Mouse (Mus musculus) intestine, embryonic 15.5 days (tissue): ENCODE measurements around the gene Chrng. TPM values are rescaled to one million over a fixed set of nuclear protein-coding genes. Genes with fewer than 3 reads are reported as not detected.

Source experiments
- ATAC-seq: fragments of 200-750 bp; cut with Nextera tagmentation; 2 replicates; pipeline ENCODE4 v1.8.0; 2017; ENCODE audit warnings: moderate TSS enrichment, moderate library complexity
- H3K27ac ChIP-seq: fragments of 300-500 bp; sonication (generic); 2 replicates; pipeline ENCODE4 v1.5.1; 2015; ENCODE audit warnings: mild to moderate bottlenecking, inconsistent platforms
- H3K27me3 ChIP-seq: fragments of 300-500 bp; sonication (generic); replicated peaks from 2 replicates; pipeline ENCODE4 v1.6.1; 2015; ENCODE audit warnings: inconsistent platforms
- H3K36me3 ChIP-seq: fragments of 300-500 bp; sonication (generic); 2 replicates; pipeline ENCODE4 v1.6.1; 2015; ENCODE audit warnings: inconsistent platforms
- H3K4me1 ChIP-seq: fragments of 300-500 bp; sonication (generic); replicated peaks from 2 replicates; pipeline ENCODE4 v1.6.1; 2015; ENCODE audit warnings: inconsistent platforms
- H3K4me2 ChIP-seq: fragments of 300-500 bp; sonication (generic); replicated peaks from 2 replicates; pipeline ENCODE4 v1.6.1; 2015; ENCODE audit warnings: mild to moderate bottlenecking, inconsistent platforms
- H3K4me3 ChIP-seq: fragments of 300-500 bp; sonication (generic); replicated peaks from 2 replicates; pipeline ENCODE4 v1.5.1; 2015; ENCODE audit warnings: inconsistent platforms
- H3K9ac ChIP-seq: fragments of 300-500 bp; sonication (generic); 2 replicates; pipeline ENCODE4 v1.6.1; 2015; ENCODE audit warnings: inconsistent platforms
- H3K9me3 ChIP-seq: fragments of 300-500 bp; sonication (generic); 2 replicates; pipeline ENCODE4 v1.6.1; 2016; ENCODE audit warnings: inconsistent platforms
- WGBS: fragments of 180-500 bp; shearing (Covaris S2); methylation state at CpG from one replicate; pipeline ENCODE4 v1.1.7; 2015; 5-methylcytosine and 5-hydroxymethylcytosine counted together
- polyA plus RNA-seq: library from polyadenylated mRNA; unstranded; fragments of >200 nt; fragmentation: Nextera tagmentation; extraction: Ambion mirVana; gene quantifications from 2 replicates; pipeline ENCODE4 v1.2.1, GENCODE M21; 2015

The Chrng gene
- 0.18 TPM in 1 of 2 replicates, not detected in the other for polyA plus RNA-seq

DNA sequence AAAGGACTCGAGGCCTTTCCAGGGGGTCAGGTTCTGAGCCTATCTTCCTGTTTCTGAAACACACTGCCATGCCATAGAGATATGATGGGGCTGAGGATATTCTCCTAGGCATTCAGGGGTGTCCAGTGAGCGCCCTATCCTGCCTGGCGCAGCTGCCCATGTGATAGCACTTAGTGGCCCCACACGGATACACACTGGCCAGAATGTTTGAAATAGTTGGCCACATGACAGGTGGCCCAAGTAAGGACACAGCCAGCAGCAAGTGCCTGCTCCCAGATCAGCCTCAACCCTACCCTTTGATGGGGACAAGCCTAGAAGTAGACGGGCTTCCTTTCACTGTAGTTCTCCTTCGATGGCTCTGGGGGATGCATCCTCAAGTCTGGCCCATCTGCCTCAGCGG is at the start of gene Chrng:
Gene Chrng (plus strand): TSS at position 193 of the 400 bp plus-strand sequence.
- no peak for ATAC-seq

DNA sequence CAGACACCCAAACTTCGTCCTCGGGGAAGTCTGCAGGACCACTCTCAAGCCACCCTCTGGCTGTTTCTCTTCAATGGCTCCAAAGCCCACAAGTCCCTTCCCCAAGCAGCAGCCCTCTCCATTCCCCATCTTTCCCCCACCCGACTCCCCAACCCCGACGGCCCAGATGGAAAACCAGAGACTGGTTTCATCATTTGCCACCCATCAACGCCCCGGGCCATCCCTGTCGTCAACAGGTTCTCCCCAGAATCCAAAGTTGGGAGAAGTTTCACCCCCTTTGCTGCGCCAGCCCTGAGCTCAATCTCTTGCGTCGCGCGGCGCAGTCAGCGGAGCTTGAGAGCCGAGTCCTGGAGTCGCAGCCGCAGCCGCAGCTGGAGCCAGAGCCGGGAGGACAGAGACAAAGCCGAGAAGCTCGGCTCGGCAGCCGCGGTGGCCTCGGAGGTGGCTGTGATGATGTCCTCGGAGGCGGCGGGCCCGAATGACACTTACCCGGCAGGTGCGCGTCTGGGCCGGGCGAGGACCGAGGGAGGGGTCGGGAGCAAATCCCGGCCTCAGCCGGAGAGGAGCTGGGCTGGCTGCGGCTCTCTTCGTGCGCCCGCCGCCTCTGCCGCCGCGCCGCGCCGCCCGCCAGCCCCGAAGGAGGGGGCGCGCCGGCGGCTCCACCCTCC is 48.8 kb upstream of the Chrng start:
- WGBS = under 1% methylated on average over 49 of the region's 56 CpGs
- 0 out of 2 replicates have a peak, but pooled peaks have one; percentile 13 for ATAC-seq

More for the DNA sequence above, at the start of gene Chrng:
- H3K36me3 ChIP-seq = no peaks in the 10 kb centered on the region
- H3K27ac ChIP-seq = no peak within 1 kb of the TSS
- peaks cover 19% of the 10 kb centered on the region for H3K27me3 ChIP-seq
- H3K9me3 ChIP-seq = no peaks in the 10 kb centered on the region
- no peak within 1 kb of the TSS for H3K4me3 ChIP-seq
- WGBS = 88% methylated on average over 7 of the region's 7 CpGs
- no peak within 1 kb of the TSS for H3K4me2 ChIP-seq
- H3K4me1 ChIP-seq = 0 out of 2 replicates have a peak, but pooled peaks cover 2% of the 10 kb centered on the region
- no peak within 1 kb of the TSS for H3K9ac ChIP-seq

DNA sequence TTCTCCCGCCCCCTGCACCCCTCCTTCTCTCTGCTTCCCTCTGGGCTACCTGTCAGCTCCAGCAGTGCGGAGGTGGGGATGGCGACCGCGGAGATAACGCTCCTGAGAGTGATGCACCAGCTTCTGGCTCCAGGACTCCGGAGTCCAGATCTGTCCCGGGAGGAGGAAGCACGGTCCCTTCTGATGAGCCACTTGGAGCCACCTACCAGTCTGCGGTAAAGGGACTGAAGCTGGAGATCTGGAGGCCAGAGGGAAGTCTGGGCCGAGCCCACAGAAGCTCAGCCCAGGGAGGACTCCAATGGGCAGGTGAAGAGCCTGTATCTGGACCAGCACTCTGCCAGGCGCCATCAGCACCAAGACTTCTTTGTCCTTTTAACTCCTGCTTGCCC is 48.3 kb upstream of the Chrng start, which contains the start of gene Ecel1:
Gene Ecel1 (minus strand): TSS at position 323 of the 389 bp plus-strand sequence.
- peaks cover 25% of the 10 kb centered on the region for H3K4me1 ChIP-seq
- WGBS = 4% methylated on average over 12 of the region's 12 CpGs
- peak within 1 kb of the TSS; percentile 30 for H3K4me3 ChIP-seq
- H3K9me3 ChIP-seq = no peaks in the 10 kb centered on the region
- no peak for ATAC-seq
- no peak within 1 kb of the TSS for H3K27ac ChIP-seq
- H3K36me3 ChIP-seq = no peaks in the 10 kb centered on the region
- peak within 1 kb of the TSS; percentile 69 for H3K4me2 ChIP-seq
- H3K27me3 ChIP-seq = peaks cover 84% of the 10 kb centered on the region
- H3K9ac ChIP-seq = no peak within 1 kb of the TSS

More for the DNA sequence above, 48.8 kb upstream of the Chrng start:
- Histone ChIP-seq H3K4me1 (peaks cover 25% of the 10 kb centered on the region), H3K4me2 (peak overlapping the region; percentile 69), H3K27me3 (peaks cover 90% of the 10 kb centered on the region), H3K36me3 (no peaks in the 10 kb centered on the region), H3K4me3 (peak overlapping the region; percentile 30), H3K27ac (no peak overlapping the region), H3K9ac (no peak overlapping the region), H3K9me3 (no peaks in the 10 kb centered on the region)

DNA sequence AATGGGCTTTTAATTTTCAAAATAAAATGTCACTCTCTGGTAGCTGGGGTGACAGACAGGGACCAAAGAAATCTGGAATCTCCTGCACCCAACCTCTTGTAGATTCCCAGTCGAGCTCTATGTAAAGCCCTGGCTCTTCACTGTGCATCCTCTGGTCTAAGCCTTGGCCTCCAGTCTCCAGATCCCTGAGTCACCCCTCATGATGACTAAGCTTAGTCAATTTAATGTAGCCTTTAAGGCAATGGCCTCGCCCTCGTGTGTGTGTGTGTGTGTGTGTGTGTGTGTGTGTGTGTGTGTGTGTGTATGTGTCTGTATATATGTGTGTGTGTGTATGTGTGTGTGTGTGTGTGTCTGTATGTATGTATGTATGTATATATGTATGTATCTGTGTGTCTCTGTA is 45.1 kb upstream of the Chrng start:
- Histone ChIP-seq H3K4me3 (no peak overlapping the region), H3K36me3 (no peaks in the 10 kb centered on the region), H3K27me3 (peaks cover 52% of the 10 kb centered on the region), H3K4me1 (peaks cover 16% of the 10 kb centered on the region), H3K9ac (no peak overlapping the region), H3K9me3 (no peaks in the 10 kb centered on the region), H3K27ac (no peak overlapping the region), H3K4me2 (no peak overlapping the region)
- ATAC-seq = no peak
- 74% methylated on average over 3 of the region's 3 CpGs for WGBS

DNA sequence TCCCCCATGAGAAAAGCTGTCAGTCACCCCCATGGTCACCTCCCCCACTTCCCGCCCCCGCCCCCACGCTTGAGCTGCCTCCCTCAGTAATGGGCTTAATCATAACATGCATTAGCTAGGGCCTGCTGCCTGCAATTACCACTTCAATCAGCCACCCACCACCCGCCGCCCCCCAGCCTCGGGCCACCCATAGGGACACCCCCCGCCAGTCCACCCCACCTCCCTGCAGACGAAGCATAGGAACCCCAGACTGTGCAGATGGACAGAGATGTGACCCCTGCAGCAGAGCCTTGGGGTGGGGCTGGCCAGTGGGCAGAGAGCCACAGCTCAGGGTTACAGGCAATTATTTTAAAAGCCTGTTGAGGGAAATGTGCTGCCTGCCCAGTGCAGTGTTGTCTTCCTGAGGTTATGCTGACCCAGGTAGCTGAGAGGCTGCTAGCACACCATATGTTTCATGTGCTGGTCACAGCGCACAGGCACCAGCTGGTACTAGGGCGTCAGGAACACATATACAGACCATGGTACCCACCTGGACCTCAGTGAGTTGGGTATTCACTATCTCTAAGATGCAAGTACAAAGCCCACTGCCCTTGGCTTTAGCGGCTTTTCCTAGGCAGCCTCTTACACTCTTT is 40.2 kb upstream of the Chrng start:
- Histone ChIP-seq H3K27ac (no peak overlapping the region), H3K4me1 (no peaks in the 10 kb centered on the region), H3K9me3 (no peaks in the 10 kb centered on the region), H3K9ac (no peak overlapping the region), H3K4me3 (no peak overlapping the region), H3K4me2 (no peak overlapping the region), H3K27me3 (peaks cover 25% of the 10 kb centered on the region), H3K36me3 (no peaks in the 10 kb centered on the region)
- WGBS = 21% methylated on average over 11 of the region's 11 CpGs
- no peak for ATAC-seq

DNA sequence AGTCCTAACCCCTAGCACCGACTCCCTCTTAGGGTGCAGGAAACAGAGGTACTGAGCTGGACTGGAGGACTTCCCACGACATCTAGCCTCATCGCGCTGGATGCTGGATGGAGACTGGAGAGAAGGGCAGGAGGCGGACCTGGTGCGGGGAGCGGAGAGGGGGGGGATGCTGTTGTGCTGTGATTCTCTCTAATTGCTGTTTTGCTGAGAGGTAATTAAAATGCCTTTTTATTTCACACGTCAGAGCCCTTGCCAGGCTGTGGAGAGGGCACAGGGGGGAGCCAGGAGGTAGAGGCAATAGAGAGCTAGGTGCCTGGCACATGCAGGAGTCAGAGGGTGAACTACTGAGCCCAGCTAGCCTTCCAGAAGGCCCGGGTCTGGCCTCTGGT is 39.7 kb upstream of the Chrng start:
- no peaks in the 10 kb centered on the region for H3K4me1 ChIP-seq
- H3K9ac ChIP-seq = no peak overlapping the region
- H3K27me3 ChIP-seq = peaks cover 30% of the 10 kb centered on the region
- no peak overlapping the region for H3K4me3 ChIP-seq
- H3K9me3 ChIP-seq = no peaks in the 10 kb centered on the region
- ATAC-seq = no peak
- WGBS = 51% methylated on average over 9 of the region's 9 CpGs
- no peaks in the 10 kb centered on the region for H3K36me3 ChIP-seq
- no peak overlapping the region for H3K27ac ChIP-seq
- no peak overlapping the region for H3K4me2 ChIP-seq

DNA sequence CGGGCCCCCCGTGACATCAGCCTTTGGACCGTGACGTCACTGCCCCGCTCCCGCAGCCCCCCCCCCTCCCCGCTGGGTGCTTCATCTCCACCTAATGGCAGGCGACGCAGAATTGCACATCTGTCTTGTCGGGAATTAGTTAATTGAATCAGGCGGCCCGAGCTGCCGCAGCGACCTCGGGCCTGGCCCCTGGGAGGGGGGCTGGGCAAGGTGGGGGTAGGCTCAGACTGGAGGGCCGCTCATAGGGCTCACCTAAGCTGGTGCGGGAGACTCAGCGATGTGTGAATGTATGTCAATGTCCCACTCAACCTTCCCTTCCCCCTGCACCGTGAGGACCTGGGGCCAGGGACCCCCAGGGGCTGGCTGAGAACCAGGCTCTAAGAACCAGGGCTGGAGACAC is 34.0 kb upstream of the Chrng start:
- Histone ChIP-seq H3K9ac (no peak overlapping the region), H3K27me3 (peaks cover 45% of the 10 kb centered on the region), H3K36me3 (no peaks in the 10 kb centered on the region), H3K4me3 (no peak overlapping the region), H3K27ac (no peak overlapping the region), H3K4me1 (peaks cover 8% of the 10 kb centered on the region; the same call in 1 of the 2 replicates), H3K4me2 (no peak overlapping the region), H3K9me3 (no peaks in the 10 kb centered on the region)
- no peak for ATAC-seq
- 8% methylated on average over 18 of the region's 19 CpGs for WGBS

DNA sequence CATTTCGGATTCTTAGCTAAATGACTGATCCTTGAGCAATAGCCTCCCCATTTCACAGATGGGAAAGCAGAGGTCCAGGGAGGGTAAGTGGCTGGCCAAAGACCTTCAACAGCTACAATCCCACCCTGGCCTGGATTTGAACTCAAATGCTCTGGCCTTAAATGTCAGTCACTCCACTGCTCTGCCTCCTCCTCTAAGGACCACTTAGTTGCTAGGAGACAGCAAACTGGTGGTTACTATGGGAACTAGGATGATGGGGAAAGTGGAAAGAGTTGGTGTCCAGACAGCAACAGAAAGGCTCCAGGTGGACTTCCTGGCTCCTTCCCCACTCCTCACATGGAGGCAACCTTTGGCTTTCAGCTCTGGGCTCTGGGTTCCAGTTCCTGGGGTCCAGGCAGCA is 33.1 kb upstream of the Chrng start:
- 88% methylated on average over 1 of the region's 1 CpGs for WGBS
- no peak overlapping the region for H3K27ac ChIP-seq
- no peak for ATAC-seq
- H3K4me1 ChIP-seq = peaks cover 14% of the 10 kb centered on the region
- H3K27me3 ChIP-seq = peaks cover 39% of the 10 kb centered on the region
- no peaks in the 10 kb centered on the region for H3K9me3 ChIP-seq
- H3K4me3 ChIP-seq = no peak overlapping the region
- no peak overlapping the region for H3K9ac ChIP-seq
- no peak overlapping the region for H3K4me2 ChIP-seq
- no peaks in the 10 kb centered on the region for H3K36me3 ChIP-seq

DNA sequence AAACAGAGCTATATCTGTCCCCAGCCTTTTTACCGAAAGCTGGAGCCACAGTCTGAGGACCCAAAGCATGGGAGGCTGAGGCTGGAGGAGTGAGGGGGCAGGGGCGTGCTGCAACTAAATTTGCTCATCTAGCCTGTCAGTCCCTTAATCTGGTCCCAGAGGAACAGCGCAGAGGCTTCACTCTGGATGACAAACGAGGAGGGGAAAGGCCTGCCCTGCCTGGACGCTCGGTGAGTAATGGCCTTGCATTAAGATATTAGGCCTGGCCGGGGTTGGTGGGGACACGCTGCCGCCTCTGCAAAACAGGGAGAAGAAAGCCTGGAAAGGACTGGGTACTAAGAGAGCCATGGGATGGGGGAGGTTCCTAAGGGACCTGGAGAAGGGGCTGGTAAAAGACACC is 32.1 kb upstream of the Chrng start:
- Histone ChIP-seq H3K4me1 (peaks cover 14% of the 10 kb centered on the region), H3K9me3 (no peaks in the 10 kb centered on the region), H3K9ac (no peak overlapping the region), H3K4me2 (no peak overlapping the region), H3K36me3 (no peaks in the 10 kb centered on the region), H3K27ac (no peak overlapping the region), H3K4me3 (no peak overlapping the region), H3K27me3 (peaks cover 36% of the 10 kb centered on the region)
- ATAC-seq = no peak
- 43% methylated on average over 9 of the region's 9 CpGs for WGBS

DNA sequence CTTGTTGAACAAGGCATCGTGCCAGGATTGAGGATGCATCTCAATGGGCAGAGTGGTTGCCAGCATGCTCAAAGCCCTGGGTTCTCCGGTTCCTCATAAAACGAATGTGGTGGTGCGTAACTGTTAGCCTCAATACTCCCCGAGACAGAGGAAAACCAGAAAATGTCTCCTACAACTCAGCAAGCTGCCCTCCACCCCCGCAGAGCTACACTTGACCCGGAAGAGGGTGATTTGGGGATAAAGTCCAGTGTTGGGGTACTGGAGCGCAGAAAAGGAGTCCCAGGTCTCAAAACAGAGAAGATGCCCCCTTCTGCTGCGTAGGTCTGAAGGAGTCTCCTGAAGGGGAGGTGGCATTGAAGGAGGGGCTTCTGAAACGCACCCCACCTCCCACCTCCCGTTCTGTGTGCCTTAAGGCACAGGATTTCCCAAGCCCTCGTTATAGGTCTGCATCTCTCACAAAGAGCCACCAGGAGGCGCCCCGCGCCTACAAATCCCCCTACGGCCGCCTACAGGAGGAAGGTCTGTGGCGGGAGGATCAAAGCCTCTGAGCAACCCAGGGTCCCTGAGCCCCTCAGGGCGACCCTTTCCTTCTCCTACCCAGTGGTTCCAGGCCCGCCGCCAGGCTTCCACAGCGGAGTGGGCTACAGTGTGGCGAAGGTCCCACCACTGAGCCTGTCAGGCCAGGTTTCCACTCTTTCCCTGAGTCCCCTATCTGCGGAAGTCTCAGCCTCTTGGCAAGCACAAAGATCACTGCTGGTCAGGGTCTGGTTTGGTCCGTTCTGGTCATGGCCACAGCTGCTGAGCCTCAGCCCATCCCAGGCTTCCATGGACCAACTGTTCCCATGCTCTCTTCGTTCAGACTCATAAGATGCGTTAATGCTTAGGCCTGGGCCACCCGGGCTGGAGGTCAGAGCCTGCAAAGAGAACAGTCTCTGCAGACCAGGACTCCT is 30.2 kb upstream of the Chrng start:
- Histone ChIP-seq H3K27ac (no peak overlapping the region), H3K9me3 (no peaks in the 10 kb centered on the region), H3K36me3 (no peaks in the 10 kb centered on the region), H3K27me3 (peaks cover 30% of the 10 kb centered on the region), H3K4me1 (peaks cover 14% of the 10 kb centered on the region), H3K4me2 (peak overlapping the region; percentile 15), H3K9ac (no peak overlapping the region), H3K4me3 (no peak overlapping the region)
- ATAC-seq = peak; percentile 42; the same call in 1 of the 2 replicates
- 25% methylated on average over 28 of the region's 28 CpGs for WGBS

DNA sequence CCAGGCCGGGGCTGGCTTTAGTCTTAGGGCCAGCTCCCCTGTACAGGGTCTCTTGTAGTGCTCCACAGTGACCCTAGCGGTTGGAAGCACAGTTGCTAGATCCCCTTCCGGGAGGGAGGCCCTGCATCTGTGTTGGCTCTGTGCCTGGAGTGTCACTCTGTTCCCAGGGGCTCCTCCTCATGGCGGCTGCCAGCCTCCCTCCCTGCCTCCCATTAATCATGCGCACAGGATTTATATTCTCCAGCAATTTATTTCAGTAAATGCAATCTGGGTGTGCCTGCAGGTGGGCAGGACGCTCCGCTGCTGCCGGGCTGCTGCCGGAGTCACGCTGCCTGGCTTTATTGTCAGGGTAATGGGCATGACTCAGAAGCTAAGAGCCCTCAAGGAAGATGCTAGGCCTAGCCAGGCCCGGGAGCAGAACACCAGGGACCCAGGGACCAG is 28.6 kb upstream of the Chrng start:
- Histone ChIP-seq H3K27me3 (peaks cover 16% of the 10 kb centered on the region), H3K9ac (no peak overlapping the region), H3K4me1 (peaks cover 10% of the 10 kb centered on the region), H3K36me3 (no peaks in the 10 kb centered on the region), H3K9me3 (no peaks in the 10 kb centered on the region), H3K4me2 (peak overlapping the region; percentile 7; the same call in 1 of the 2 replicates), H3K4me3 (no peak overlapping the region), H3K27ac (no peak overlapping the region)
- 16% methylated on average over 11 of the region's 11 CpGs for WGBS
- peak; percentile 86 for ATAC-seq

DNA sequence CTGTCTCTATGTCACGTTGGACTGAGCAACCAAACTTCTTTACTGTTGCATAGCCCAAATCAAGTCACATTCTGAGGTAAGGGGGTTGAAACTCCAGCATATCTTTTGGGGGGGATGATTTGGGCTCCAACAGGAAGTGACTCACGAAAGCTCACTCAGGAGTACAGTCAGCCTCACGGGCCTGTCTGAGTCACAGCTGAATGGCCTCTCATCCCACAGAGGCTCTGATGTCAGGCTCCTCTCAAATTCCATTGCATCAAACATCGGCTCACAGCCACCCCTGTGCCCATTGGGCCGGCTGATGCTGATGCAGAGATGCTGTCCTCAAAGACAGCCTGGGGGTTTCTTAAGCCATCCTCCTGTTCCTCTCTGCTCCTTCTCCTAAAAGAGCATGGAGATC is 23.6 kb upstream of the Chrng start:
- H3K4me3 ChIP-seq = no peak overlapping the region
- H3K36me3 ChIP-seq = no peaks in the 10 kb centered on the region
- no peak overlapping the region for H3K27ac ChIP-seq
- 37% methylated on average over 5 of the region's 5 CpGs for WGBS
- no peaks in the 10 kb centered on the region for H3K9me3 ChIP-seq
- H3K27me3 ChIP-seq = peaks cover 40% of the 10 kb centered on the region
- peaks cover 9% of the 10 kb centered on the region for H3K4me1 ChIP-seq
- H3K4me2 ChIP-seq = no peak overlapping the region
- H3K9ac ChIP-seq = no peak overlapping the region
- no peak for ATAC-seq
